Mouse (Mus musculus) megakaryocyte, embryonic 14.5 days (primary cell): Measurements from ENCODE around the gene Cubn. TPM values are rescaled to one million over a fixed set of nuclear protein-coding genes. Genes with fewer than 3 reads are reported as not detected.
A peak's percentile ranks its signal among the peaks of the same experiment; 100 is the strongest.

Source experiments
- H3K27me3 ChIP-seq: replicated peaks from 2 replicates; pipeline ENCODE3; 2012; ENCODE audit warnings: inconsistent platforms
- H3K36me3 ChIP-seq: replicated peaks from 2 replicates; pipeline ENCODE3; 2012; ENCODE audit warnings: low read length, inconsistent platforms, mixed read lengths
- H3K4me1 ChIP-seq: 2 replicates; pipeline ENCODE4 v1.6.1; 2012; ENCODE audit warnings: inconsistent platforms
- H3K4me3 ChIP-seq: replicated peaks from 2 replicates; pipeline ENCODE3; 2012; ENCODE audit warnings: moderate library complexity, mild to moderate bottlenecking, inconsistent platforms
- H3K9me3 ChIP-seq: 2 replicates; pipeline ENCODE4 v1.6.1; 2012; ENCODE audit warnings: inconsistent platforms
- FLI1 ChIP-seq: IDR thresholded peaks from 2 replicates; pipeline ENCODE4 v1.6.1; 2012; ENCODE audit warnings: low read length, inconsistent platforms, mixed read lengths
- GATA1 ChIP-seq: IDR thresholded peaks from 3 replicates; pipeline ENCODE4 v1.6.1; 2012; ENCODE audit warnings: mixed read lengths, low read length, inconsistent platforms, borderline replicate concordance
- polyA plus RNA-seq: library from polyadenylated mRNA; stranded (reverse); fragments of >175 nt; gene quantifications from 2 replicates; pipeline ENCODE4 v1.2.3, GENCODE M21; 2012; ENCODE audit warnings: low replicate concordance; ENCODE audit not compliant: insufficient read depth

Cubn gene
- polyA plus RNA-seq, 1 experiment, result not detected

GRCm38 (mm10) chr2:13398955-13399354 is 92.7 kb downstream of the Cubn start:
- no peaks in the 10 kb centered on the region for H3K9me3 ChIP-seq
- no peaks in the 10 kb centered on the region for H3K36me3 ChIP-seq
- no peaks in the 10 kb centered on the region for H3K27me3 ChIP-seq
- H3K4me3 ChIP-seq, result peak overlapping the region; percentile 78
- TF ChIP-seq GATA1 (no peak), FLI1 (no peak)
- H3K4me1 ChIP-seq, result peaks cover 37% of the 10 kb centered on the region

- H3K27me3 ChIP-seq, result no peaks in the 10 kb centered on the region
- H3K4me1 ChIP-seq, result peaks cover 38% of the 10 kb centered on the region
- H3K9me3 ChIP-seq, result no peaks in the 10 kb centered on the region
- H3K4me3 ChIP-seq, result no peak overlapping the region
- TF ChIP-seq FLI1, result no peak
- TF ChIP-seq GATA1, result no peak
- no peaks in the 10 kb centered on the region for H3K36me3 ChIP-seq
Measured at GRCm38 (mm10) chr2:13398551-13398950, 93.1 kb downstream of the Cubn start.

GRCm38 (mm10) chr2:13396124-13396540 is 95.5 kb downstream of the Cubn start:
- Histone ChIP-seq H3K4me3 (no peak overlapping the region), H3K36me3 (no peaks in the 10 kb centered on the region), H3K4me1 (peaks cover 58% of the 10 kb centered on the region), H3K9me3 (no peaks in the 10 kb centered on the region), H3K27me3 (no peaks in the 10 kb centered on the region)
- TF ChIP-seq FLI1 (no peak), GATA1 (no peak)

GRCm38 (mm10) chr2:13391018-13391417 is 100.6 kb downstream of the Cubn start:
- H3K36me3 ChIP-seq, result no peaks in the 10 kb centered on the region
- no peak for TF ChIP-seq GATA1
- no peak for TF ChIP-seq FLI1
- H3K27me3 ChIP-seq, result no peaks in the 10 kb centered on the region
- H3K4me1 ChIP-seq, result peaks cover 66% of the 10 kb centered on the region
- no peak overlapping the region for H3K4me3 ChIP-seq
- no peaks in the 10 kb centered on the region for H3K9me3 ChIP-seq

- Histone ChIP-seq H3K4me3 (no peak overlapping the region), H3K36me3 (no peaks in the 10 kb centered on the region), H3K4me1 (peaks cover 57% of the 10 kb centered on the region), H3K9me3 (no peaks in the 10 kb centered on the region), H3K27me3 (no peaks in the 10 kb centered on the region)
- TF ChIP-seq FLI1 (no peak), GATA1 (no peak)
Measured at GRCm38 (mm10) chr2:13386631-13387030, 105.0 kb downstream of the Cubn start.

GRCm38 (mm10) chr2:13385542-13386345 is 105.9 kb downstream of the Cubn start:
- Histone ChIP-seq H3K4me1 (peaks cover 48% of the 10 kb centered on the region), H3K27me3 (no peaks in the 10 kb centered on the region), H3K4me3 (peak overlapping the region; percentile 53), H3K36me3 (no peaks in the 10 kb centered on the region), H3K9me3 (no peaks in the 10 kb centered on the region)
- TF ChIP-seq GATA1, result no peak

DNA sequence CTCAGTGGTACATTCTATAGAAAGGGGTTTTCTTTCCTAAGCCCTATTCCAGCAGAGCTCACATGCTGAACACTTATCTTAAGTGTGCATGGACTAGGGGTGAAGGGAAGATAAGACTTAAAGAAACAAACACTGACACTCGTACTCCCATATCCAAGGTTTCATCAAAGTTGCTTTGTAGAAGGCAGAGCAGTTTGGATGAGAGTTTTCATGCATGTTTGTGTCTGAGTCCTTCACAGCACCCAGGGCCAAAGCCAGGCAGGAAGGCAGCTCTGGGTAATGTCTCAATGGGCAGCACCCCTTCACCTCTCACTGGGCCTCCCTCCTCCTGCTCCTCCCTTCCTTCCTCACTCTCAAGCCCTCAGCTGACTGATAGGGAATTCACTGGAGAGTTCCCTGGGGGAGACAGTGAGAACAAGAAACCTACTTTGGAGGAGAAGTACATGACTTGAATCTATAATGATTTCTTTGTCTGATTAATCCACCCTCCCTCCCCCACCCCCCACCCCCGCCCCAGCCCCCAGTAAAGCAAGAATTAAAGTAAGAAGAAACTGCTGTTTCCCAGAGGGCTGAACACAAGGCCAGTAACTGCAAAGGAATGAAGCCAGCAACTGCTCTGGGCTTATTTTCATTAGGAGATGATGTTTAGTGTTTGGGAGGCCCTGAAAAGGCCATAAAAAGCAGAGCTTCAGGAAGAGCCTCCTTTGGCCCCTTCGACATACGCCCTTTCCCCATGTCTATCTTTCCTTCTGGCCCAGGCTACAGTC is 106.7 kb downstream of the Cubn start:
- H3K4me3 ChIP-seq, result peak overlapping the region; percentile 83
- no peaks in the 10 kb centered on the region for H3K27me3 ChIP-seq
- no peaks in the 10 kb centered on the region for H3K9me3 ChIP-seq
- peaks cover 41% of the 10 kb centered on the region for H3K4me1 ChIP-seq
- no peaks in the 10 kb centered on the region for H3K36me3 ChIP-seq
- TF ChIP-seq FLI1 (no peak), GATA1 (no peak)

DNA sequence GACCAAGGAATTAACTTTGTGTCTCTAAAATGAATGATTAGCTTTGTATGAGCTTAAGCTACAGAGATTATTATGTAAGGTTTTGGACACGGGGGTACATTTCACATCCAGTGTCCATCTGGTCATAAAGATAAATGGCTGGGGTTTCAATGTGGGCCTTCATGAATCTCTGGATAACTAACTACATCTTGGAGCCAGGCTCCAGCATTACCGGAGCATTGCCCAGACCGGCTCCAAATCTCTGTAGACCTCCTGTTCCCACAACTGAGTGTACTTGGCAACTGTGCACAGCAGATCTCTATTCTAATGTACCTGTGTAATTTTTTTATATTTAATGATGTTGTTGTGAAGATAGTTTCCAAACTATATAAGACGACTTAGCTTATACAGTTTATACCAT is 115.4 kb downstream of the Cubn start:
- Histone ChIP-seq H3K27me3 (no peaks in the 10 kb centered on the region), H3K9me3 (no peaks in the 10 kb centered on the region), H3K36me3 (no peaks in the 10 kb centered on the region), H3K4me1 (peaks cover 28% of the 10 kb centered on the region), H3K4me3 (no peak overlapping the region)
- TF ChIP-seq GATA1 (no peak), FLI1 (no peak)

GRCm38 (mm10) chr2:13373291-13373690 is 118.3 kb downstream of the Cubn start:
- Histone ChIP-seq H3K4me3 (no peak overlapping the region), H3K36me3 (no peaks in the 10 kb centered on the region), H3K27me3 (no peaks in the 10 kb centered on the region), H3K9me3 (no peaks in the 10 kb centered on the region), H3K4me1 (peaks cover 17% of the 10 kb centered on the region)
- no peak for TF ChIP-seq FLI1
- no peak for TF ChIP-seq GATA1

GRCm38 (mm10) chr2:13372825-13373224 is 118.8 kb downstream of the Cubn start:
- H3K4me3 ChIP-seq, result no peak overlapping the region
- H3K4me1 ChIP-seq, result peaks cover 15% of the 10 kb centered on the region
- TF ChIP-seq FLI1, result no peak
- TF ChIP-seq GATA1, result no peak
- H3K9me3 ChIP-seq, result no peaks in the 10 kb centered on the region
- H3K36me3 ChIP-seq, result no peaks in the 10 kb centered on the region
- no peaks in the 10 kb centered on the region for H3K27me3 ChIP-seq

- TF ChIP-seq FLI1 (no peak), GATA1 (no peak)
Measured at GRCm38 (mm10) chr2:13372256-13372824, 119.3 kb downstream of the Cubn start.

More at GRCm38 (mm10) chr2:13372256-13372824, 119.3 kb downstream of the Cubn start:
- H3K4me1 ChIP-seq, result peaks cover 15% of the 10 kb centered on the region
- H3K9me3 ChIP-seq, result no peaks in the 10 kb centered on the region
- H3K4me3 ChIP-seq, result peak overlapping the region; percentile 73
- no peaks in the 10 kb centered on the region for H3K36me3 ChIP-seq
- no peaks in the 10 kb centered on the region for H3K27me3 ChIP-seq
